Mouse (Mus musculus) limb, embryonic 15.5 days (tissue): ENCODE measurements around the gene Hps5. TPM values are rescaled to one million over a fixed set of nuclear protein-coding genes. Genes with fewer than 3 reads are reported as not detected.
"Not testable (repeated sequence)": the region's sequence is repeated elsewhere in the genome, so short reads cannot be mapped to it uniquely, and the experiment has no call there.

Source experiments
- ATAC-seq: fragments of 200-750 bp; cut with Nextera tagmentation; 2 replicates; pipeline ENCODE4 v1.8.0; 2017; ENCODE audit warnings: low read depth, moderate TSS enrichment; ENCODE audit not compliant: insufficient number of reproducible peaks, low FRiP score, low TSS enrichment
- H3K27ac ChIP-seq: fragments of 300-500 bp; sonication (generic); 2 replicates; pipeline ENCODE4 v1.5.1; 2015; ENCODE audit warnings: moderate library complexity, mild to moderate bottlenecking, inconsistent platforms
- H3K27me3 ChIP-seq: fragments of 300-500 bp; sonication (generic); 2 replicates; pipeline ENCODE4 v1.6.1; 2015; ENCODE audit warnings: inconsistent platforms
- H3K36me3 ChIP-seq: fragments of 300-500 bp; sonication (generic); 2 replicates; pipeline ENCODE4 v1.6.1; 2015; ENCODE audit warnings: inconsistent platforms
- H3K4me1 ChIP-seq: fragments of 300-500 bp; sonication (generic); 2 replicates; pipeline ENCODE4 v1.6.1; 2015; ENCODE audit warnings: inconsistent platforms
- H3K4me2 ChIP-seq: fragments of 300-500 bp; sonication (generic); 2 replicates; pipeline ENCODE4 v1.6.1; 2015; ENCODE audit warnings: mild to moderate bottlenecking, inconsistent platforms
- H3K4me3 ChIP-seq: fragments of 300-500 bp; sonication (generic); 2 replicates; pipeline ENCODE4 v1.5.1; 2015; ENCODE audit warnings: mild to moderate bottlenecking, inconsistent platforms
- H3K9ac ChIP-seq: fragments of 300-500 bp; sonication (generic); 2 replicates; pipeline ENCODE4 v1.6.1; 2015; ENCODE audit warnings: inconsistent platforms
- H3K9me3 ChIP-seq: fragments of 300-500 bp; sonication (generic); 2 replicates; pipeline ENCODE4 v1.6.1; 2016; ENCODE audit warnings: inconsistent platforms
- WGBS: fragments of 180-500 bp; shearing (Covaris S2); methylation state at CpG from one replicate; pipeline ENCODE4 v1.1.7; 2015; 5-methylcytosine and 5-hydroxymethylcytosine counted together
- polyA plus RNA-seq: library from polyadenylated mRNA; unstranded; fragments of >200 nt; fragmentation: Nextera tagmentation; extraction: Ambion mirVana; gene quantifications from 2 replicates; pipeline ENCODE4 v1.2.1, GENCODE M21; 2015

Hps5 gene
- polyA plus RNA-seq, 1 experiment from 2014 or later = 23.2 TPM

DNA sequence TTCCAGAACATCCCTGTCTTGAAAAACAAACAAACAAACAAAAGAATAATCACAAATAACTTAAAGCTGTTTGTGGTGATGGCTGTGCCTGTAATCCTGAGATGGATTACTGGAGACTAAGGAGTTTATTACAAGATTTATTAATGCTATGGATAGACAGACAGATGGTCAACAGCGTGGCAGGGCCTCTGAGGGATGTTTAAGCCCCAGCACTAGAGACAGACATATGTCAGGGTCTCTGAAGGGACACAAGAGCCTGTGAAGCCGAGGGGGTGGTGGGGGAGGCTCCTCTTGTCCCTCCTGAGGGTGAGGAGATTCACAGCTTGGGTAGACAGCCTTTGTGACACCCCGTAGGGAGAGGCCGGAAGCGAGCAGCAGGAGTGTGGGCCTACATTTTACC is 41.2 kb upstream of the Hps5 start:
- no peaks in the 10 kb centered on the region for H3K9me3 ChIP-seq
- H3K27me3 ChIP-seq = 0 out of 2 replicates have a peak, but pooled peaks cover 4% of the 10 kb centered on the region
- no peaks in the 10 kb centered on the region for H3K36me3 ChIP-seq
- no peak for ATAC-seq
- H3K27ac ChIP-seq = no peak overlapping the region
- no peak overlapping the region for H3K9ac ChIP-seq
- H3K4me3 ChIP-seq = no peak overlapping the region
- WGBS = 50% methylated on average over 5 of the region's 5 CpGs
- peaks cover 27% of the 10 kb centered on the region for H3K4me1 ChIP-seq
- H3K4me2 ChIP-seq = no peak overlapping the region

DNA sequence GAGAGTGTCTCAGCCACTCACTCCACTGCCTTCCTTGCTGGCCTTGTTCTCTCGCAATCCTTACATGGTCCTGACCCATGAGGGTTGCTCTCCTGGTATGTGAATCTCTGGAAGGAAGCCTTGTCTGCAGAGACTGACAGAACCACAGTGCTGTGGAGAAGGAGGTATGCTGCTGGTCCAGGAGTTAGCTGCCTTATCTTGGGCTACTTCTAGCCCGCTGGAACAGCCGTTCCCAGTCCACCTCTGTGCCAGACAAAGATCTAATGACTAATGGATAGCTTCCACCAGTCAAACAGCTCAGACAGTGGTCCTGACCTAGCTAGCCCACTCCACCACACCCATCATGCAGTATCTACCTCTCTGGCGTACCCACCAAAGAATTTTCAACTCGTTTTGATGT is 40.5 kb upstream of the Hps5 start:
- no peaks in the 10 kb centered on the region for H3K36me3 ChIP-seq
- no peaks in the 10 kb centered on the region for H3K9me3 ChIP-seq
- peaks cover 26% of the 10 kb centered on the region for H3K4me1 ChIP-seq
- H3K4me2 ChIP-seq = no peak overlapping the region
- 81% methylated on average over 5 of the region's 5 CpGs for WGBS
- no peak for ATAC-seq
- H3K27ac ChIP-seq = no peak overlapping the region
- no peak overlapping the region for H3K9ac ChIP-seq
- no peak overlapping the region for H3K4me3 ChIP-seq
- H3K27me3 ChIP-seq = 0 out of 2 replicates have a peak, but pooled peaks cover under 1% of the 10 kb centered on the region

DNA sequence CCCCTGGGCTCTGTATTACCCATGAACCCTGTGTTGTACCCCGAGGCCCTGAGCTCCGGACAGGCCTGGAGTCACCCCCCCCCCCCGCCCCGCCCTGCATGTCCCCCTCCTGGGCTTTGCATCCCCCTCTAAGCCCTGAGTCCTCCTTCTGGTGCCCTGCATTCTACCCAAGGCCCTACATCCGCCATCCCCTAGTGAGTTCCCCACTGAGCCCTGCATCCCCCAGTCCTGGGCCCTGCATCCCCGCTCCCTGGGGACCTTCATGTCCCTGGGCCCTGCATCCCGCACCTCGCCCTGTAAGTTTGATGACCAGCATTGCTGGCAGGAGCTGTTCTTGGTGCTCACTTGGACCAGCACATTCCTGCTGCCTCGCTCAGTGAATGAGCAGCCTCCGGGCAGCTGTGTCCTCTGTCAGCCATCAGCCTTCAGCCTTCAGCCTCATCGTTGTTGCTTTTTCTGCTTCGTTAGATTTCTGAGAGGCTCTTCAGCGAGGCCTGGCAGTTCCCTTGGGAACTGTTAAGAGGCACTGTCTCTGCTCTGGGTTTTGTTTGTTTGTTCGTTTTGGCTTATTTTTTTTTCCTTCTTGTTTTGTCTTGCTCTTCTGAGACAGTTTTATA is 39.2 kb upstream of the Hps5 start:
- WGBS = 42% methylated on average over 14 of the region's 14 CpGs
- H3K27ac ChIP-seq = no peak overlapping the region
- H3K9ac ChIP-seq = no peak overlapping the region
- H3K27me3 ChIP-seq = no peaks in the 10 kb centered on the region
- no peak overlapping the region for H3K4me3 ChIP-seq
- ATAC-seq = no peak
- H3K4me2 ChIP-seq = no peak overlapping the region
- H3K9me3 ChIP-seq = no peaks in the 10 kb centered on the region
- H3K4me1 ChIP-seq = peaks cover 24% of the 10 kb centered on the region
- no peaks in the 10 kb centered on the region for H3K36me3 ChIP-seq

DNA sequence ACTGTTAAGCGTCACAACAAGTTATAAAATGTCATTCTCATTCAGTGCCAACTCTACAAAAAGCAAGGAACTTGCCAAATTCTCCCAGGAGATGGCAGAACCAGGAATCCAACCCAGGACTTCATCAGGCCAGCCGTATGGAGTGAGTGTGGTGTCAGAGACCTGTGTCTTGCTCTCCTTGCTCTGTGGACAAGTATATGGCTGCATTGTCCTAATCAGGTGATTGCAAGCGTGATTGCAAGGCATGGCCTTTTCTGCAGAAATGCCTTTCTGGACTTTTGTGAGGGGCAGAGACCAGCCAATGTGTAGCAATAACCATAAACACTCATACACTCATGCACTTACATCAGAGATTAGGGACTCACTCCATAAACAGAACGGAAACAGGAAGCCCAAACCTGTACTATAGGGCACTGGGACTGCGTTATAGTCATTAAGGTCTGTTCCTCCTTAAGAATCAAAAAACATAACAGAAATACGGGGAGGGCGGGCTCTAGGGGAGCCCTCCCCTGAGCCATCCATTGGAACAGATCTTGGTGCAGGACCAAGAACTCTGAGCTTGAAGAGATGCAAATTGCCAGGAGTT is 37.9 kb upstream of the Hps5 start:
- Histone ChIP-seq H3K27ac (no peak overlapping the region), H3K36me3 (no peaks in the 10 kb centered on the region), H3K9me3 (no peaks in the 10 kb centered on the region), H3K4me3 (no peak overlapping the region), H3K4me2 (no peak overlapping the region), H3K27me3 (no peaks in the 10 kb centered on the region), H3K4me1 (peaks cover 12% of the 10 kb centered on the region), H3K9ac (no peak overlapping the region)
- ATAC-seq = no peak
- 77% methylated on average over 7 of the region's 7 CpGs for WGBS

DNA sequence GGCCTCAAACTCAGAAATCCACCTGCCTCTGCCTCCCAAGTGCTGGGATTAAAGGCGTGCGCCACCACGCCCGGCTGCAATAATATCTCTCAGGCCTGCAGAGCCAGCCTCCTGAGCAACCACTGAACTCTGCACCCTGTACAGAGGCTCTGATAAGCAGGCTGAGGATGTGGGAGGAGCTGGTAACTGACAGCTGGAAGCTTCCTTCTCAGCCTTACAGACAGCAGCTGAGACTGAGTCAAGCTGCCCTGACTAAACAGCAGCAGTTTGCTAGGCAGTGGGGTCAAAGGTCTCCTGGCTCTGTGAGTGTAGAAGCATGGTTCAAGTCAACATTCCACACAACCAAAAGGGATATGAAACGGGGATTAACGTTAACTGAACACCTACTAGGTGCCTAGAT is 37.4 kb upstream of the Hps5 start:
- Histone ChIP-seq H3K4me1 (peaks cover 7% of the 10 kb centered on the region), H3K9me3 (no peaks in the 10 kb centered on the region), H3K36me3 (no peaks in the 10 kb centered on the region), H3K4me3 (no peak overlapping the region), H3K4me2 (no peak overlapping the region), H3K27me3 (no peaks in the 10 kb centered on the region), H3K9ac (no peak overlapping the region), H3K27ac (no peak overlapping the region)
- ATAC-seq = no peak
- WGBS = 69% methylated on average over 6 of the region's 6 CpGs

DNA sequence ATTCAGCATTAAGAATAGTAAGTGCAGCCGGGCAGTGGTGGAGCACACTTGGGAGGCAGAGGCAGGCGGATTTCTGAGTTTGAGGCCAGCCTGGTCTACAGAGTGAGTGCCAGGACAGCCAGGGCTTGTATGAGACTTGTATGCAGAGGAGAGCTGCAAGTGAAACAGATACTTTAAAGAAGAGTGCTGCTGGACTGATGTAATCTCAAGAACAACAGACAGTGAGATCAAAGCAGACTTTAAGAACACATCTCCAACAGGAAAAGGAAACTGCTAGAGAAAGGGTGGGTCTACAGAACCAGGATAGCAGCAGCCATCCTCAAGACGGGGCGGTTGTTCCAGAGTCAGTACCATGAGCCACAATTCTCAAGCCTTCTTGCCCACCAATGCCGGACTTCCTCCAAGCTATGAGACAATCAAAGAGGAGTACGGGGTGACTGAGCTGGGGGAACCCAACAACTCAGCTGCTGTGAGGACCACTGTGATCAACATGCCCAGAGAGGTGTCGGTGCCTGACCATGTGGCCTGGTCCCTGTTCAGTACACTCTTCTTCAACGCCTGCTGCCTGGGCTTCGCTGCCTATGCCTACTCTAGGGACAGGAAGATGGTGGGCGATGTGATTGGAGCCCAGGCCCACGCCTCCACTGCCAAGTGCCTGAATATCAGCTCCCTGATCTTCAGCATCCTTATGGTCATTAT is 36.4 kb upstream of the Hps5 start:
- not testable (repeated sequence) for H3K4me3 ChIP-seq, H3K9me3 ChIP-seq, H3K36me3 ChIP-seq, H3K4me2 ChIP-seq, ATAC-seq, H3K27me3 ChIP-seq, H3K4me1 ChIP-seq, H3K9ac ChIP-seq, H3K27ac ChIP-seq
- 90% methylated on average over 11 of the region's 11 CpGs for WGBS

DNA sequence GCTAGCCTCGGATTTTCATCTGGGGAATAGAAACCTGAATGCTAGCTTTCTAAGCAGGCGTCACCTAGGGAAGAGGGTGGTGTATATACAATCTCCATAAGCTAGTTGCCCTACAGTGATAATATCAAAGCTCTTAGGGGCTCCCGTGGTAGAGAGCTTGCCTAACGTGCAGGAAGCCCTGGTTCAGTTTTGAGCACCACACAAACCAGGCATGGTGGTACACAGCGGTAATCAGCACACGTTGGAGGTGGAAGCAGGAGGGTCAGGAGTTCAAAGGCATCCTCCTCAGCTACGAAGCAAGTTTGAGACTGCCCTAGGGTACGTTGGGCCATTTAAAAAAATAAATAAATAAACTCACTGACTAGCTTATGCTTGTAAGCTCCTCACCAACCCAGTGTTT is 35.8 kb upstream of the Hps5 start:
- no peak for ATAC-seq
- Histone ChIP-seq H3K27ac (no peak overlapping the region), H3K9me3 (no peaks in the 10 kb centered on the region), H3K4me3 (no peak overlapping the region), H3K36me3 (no peaks in the 10 kb centered on the region), H3K4me2 (no peak overlapping the region), H3K4me1 (no peaks in the 10 kb centered on the region), H3K27me3 (no peaks in the 10 kb centered on the region), H3K9ac (no peak overlapping the region)
- WGBS = 68% methylated on average over 8 of the region's 8 CpGs

DNA sequence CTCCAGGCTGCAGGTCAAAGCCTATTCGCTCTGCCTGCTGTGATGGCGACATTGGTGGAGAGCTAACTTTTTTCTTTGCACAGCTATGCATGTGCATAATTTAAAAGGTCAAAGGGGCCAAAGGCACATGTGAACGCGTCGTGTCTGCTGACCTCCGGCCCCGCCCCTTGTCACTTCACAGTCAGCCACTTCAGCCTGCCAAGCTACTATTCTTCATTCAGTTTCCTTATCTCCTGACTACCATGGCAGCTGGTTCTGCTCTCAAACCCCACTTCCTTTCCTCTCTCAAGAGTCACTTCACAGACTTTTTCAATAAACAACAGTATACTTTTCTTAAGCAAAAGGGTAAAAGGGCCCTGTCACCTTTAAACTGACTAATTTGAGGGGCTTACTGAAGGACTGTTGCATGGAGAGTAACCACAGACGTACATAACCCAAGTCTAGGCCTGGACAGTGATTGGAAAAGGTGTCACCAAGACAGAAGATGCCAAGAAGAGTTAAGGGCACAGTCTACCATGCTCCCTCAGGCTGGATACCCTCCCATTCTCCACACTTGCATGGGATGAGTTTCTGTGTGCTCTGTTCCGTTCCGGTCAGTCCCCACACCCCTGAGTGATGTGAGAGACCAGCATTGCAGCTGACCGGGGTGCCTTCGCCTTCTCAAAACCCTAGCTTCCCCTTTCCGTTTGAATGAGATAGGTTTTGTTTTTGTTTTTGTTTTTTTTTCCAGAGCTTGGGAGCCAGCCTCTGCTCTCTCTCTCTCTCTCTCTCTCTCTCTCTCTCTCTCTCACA is 35.1 kb upstream of the Hps5 start:
- ATAC-seq = no peak
- no peaks in the 10 kb centered on the region for H3K36me3 ChIP-seq
- H3K9ac ChIP-seq = no peak overlapping the region
- no peak overlapping the region for H3K4me3 ChIP-seq
- H3K9me3 ChIP-seq = no peaks in the 10 kb centered on the region
- H3K27ac ChIP-seq = no peak overlapping the region
- no peaks in the 10 kb centered on the region for H3K4me1 ChIP-seq
- no peak overlapping the region for H3K4me2 ChIP-seq
- no peaks in the 10 kb centered on the region for H3K27me3 ChIP-seq
- WGBS = 61% methylated on average over 13 of the region's 13 CpGs

DNA sequence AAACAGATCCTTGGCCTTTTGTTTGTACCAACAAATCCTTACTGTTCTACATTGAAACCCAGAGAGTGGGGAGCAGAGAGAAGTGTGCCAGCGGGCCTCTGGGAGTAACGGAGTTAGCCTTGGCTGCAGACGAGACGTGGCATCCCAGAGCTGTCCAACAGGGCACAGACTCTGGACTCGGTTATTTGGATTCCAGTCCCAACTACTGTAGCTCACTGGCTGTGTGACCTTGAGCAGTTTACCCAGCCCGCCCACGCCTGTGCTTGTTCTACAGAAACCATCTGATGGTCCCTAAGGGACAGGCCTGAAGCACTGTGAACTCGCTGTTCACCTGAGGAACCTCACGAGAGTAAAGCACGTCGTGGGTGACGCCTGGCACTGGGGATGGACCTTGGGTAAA is 34.0 kb upstream of the Hps5 start:
- Histone ChIP-seq H3K4me1 (no peaks in the 10 kb centered on the region), H3K9ac (no peak overlapping the region), H3K4me3 (no peak overlapping the region), H3K36me3 (no peaks in the 10 kb centered on the region), H3K4me2 (no peak overlapping the region), H3K9me3 (no peaks in the 10 kb centered on the region), H3K27ac (no peak overlapping the region), H3K27me3 (no peaks in the 10 kb centered on the region)
- ATAC-seq = no peak
- 86% methylated on average over 12 of the region's 12 CpGs for WGBS

DNA sequence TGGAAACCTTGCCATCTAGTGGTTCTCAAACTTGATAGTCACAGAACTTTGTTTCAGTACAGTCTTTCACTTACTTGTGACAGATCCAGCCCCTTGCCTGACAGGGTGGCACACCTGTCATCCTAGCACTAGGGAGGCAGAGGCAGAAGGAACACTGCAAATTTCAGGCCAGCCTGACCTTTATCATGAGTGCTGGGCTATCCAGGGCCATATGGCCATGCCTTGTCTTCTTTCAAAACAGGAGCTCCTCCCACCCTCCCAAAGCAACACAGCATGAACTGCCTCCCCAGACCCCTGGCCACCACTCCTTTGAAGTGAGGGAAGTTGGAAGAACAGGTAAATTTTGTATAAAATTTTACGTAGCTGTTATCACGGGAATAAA is 31.9 kb upstream of the Hps5 start:
- Histone ChIP-seq H3K9me3 (no peaks in the 10 kb centered on the region), H3K27me3 (no peaks in the 10 kb centered on the region), H3K4me2 (no peak overlapping the region), H3K4me3 (no peak overlapping the region), H3K9ac (no peak overlapping the region; the same call in 1 of the 2 replicates), H3K36me3 (peaks cover 14% of the 10 kb centered on the region), H3K27ac (no peak overlapping the region), H3K4me1 (no peaks in the 10 kb centered on the region)
- WGBS = 67% methylated on average over 2 of the region's 2 CpGs
- no peak for ATAC-seq

DNA sequence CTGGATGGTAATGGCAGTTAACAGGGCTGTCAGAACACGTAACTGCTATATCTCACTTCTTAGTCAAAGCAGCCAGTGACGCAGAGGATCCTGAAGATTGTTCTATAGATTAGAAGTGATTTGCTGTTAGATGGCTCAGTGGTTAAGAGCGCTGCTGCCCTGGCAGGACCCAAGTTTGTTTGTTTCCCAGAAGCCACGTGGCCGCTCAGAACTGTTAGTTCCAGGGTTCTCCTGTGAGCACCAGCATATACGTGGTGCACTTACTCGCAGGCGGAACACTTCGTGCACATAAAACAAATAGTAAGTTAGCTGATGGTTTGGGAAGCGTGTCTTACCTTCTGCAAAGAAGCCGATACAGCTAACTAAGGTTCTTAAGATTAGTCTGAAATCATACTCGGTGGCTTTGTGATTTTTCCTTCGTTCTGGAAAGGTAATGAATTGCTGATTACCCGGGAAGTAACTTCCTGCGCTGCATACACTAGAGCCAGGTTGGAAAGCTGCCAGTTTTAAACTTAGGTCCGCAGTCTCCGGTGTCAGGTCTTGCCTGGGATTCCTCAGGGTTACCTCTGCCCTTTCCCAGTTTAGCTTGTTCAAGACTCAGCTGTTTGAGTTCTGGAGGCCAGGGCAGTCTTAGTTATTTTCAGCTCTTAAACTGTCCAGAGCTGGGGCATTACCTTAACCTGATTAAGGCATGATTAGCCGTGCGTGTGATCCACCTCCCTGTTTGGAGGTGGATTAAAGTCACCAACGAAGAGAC is 31.4 kb upstream of the Hps5 start:
- H3K4me1 ChIP-seq = no peaks in the 10 kb centered on the region
- ATAC-seq = no peak
- H3K4me2 ChIP-seq = no peak overlapping the region
- H3K9me3 ChIP-seq = no peaks in the 10 kb centered on the region
- WGBS = 63% methylated on average over 20 of the region's 20 CpGs
- H3K27ac ChIP-seq = no peak overlapping the region
- H3K9ac ChIP-seq = no peak overlapping the region
- H3K27me3 ChIP-seq = no peaks in the 10 kb centered on the region
- H3K36me3 ChIP-seq = peaks cover 20% of the 10 kb centered on the region
- H3K4me3 ChIP-seq = no peak overlapping the region
